Mouse (Mus musculus) ES-Bruce4 (cell line): Measurements from ENCODE around the gene Taar6. TPM values are rescaled to one million over a fixed set of nuclear protein-coding genes. Genes with fewer than 3 reads are reported as not detected.

Source experiments
- H3K27ac ChIP-seq: 2 replicates; pipeline ENCODE4 v1.5.1; 2012; ENCODE audit warnings: low read length, inconsistent platforms; ENCODE audit not compliant: insufficient read depth
- H3K27me3 ChIP-seq: 2 replicates; pipeline ENCODE4 v1.6.1; 2012; ENCODE audit warnings: mild to moderate bottlenecking, low read length, inconsistent platforms; ENCODE audit not compliant: control insufficient read depth, poor library complexity, insufficient read depth, severe bottlenecking
- H3K36me3 ChIP-seq: 2 replicates; pipeline ENCODE4 v1.6.1; 2012; ENCODE audit warnings: inconsistent platforms, mild to moderate bottlenecking, low read length, moderate library complexity; ENCODE audit not compliant: control insufficient read depth, poor library complexity, insufficient read depth, severe bottlenecking
- H3K4me1 ChIP-seq: one replicate; pipeline ENCODE4 v1.8.1; 2011; ENCODE audit warnings: low read length; ENCODE audit not compliant: control insufficient read depth, insufficient read depth
- H3K4me3 ChIP-seq: 2 replicates; pipeline ENCODE4 v1.5.1; 2011; ENCODE audit warnings: low read depth, mild to moderate bottlenecking, low read length
- H3K9ac ChIP-seq: 2 replicates; pipeline ENCODE4 v1.6.1; 2012; ENCODE audit warnings: low read depth, mild to moderate bottlenecking, inconsistent platforms; ENCODE audit not compliant: poor library complexity, severe bottlenecking
- H3K9me3 ChIP-seq: replicated peaks from 2 replicates; pipeline ENCODE4 v1.6.1; 2012; ENCODE audit warnings: mild to moderate bottlenecking, low read length, inconsistent platforms; ENCODE audit not compliant: control insufficient read depth, poor library complexity, insufficient read depth, severe bottlenecking
- CTCF ChIP-seq: IDR thresholded peaks from one replicate; pipeline ENCODE4 v1.8.1; 2011; ENCODE audit warnings: low read depth, low read length
- EP300 ChIP-seq: IDR thresholded peaks from 2 replicates; pipeline ENCODE4 v1.6.1; 2011; ENCODE audit warnings: low read depth, low read length; ENCODE audit not compliant: insufficient read depth
- POLR2A ChIP-seq: IDR thresholded peaks from one replicate; pipeline ENCODE4 v1.8.1; 2011; ENCODE audit warnings: low read length; ENCODE audit not compliant: insufficient read depth
- polyA plus RNA-seq: library from polyadenylated mRNA; stranded (reverse); fragments of >200 nt; gene quantifications from 2 replicates; pipeline ENCODE4 v1.2.4, GENCODE M21; 2011; ENCODE audit warnings: low read depth; ENCODE audit not compliant: missing spikeins, insufficient read depth, insufficient read length

Gene Taar6
- polyA plus RNA-seq, result not detected in 2 replicates

GRCm38 (mm10) chr10:23985546-23985945, at the start of gene Taar6:
Taar6 (minus strand) TSS chr10:23985646.
- Histone ChIP-seq H3K9me3 (no peaks in the 10 kb centered on the region; the same call in 1 of the 2 replicates), H3K9ac (no peak within 1 kb of the TSS), H3K4me1 (no peaks in the 10 kb centered on the region), H3K36me3 (no peaks in the 10 kb centered on the region), H3K4me3 (no peak within 1 kb of the TSS), H3K27ac (no peak within 1 kb of the TSS), H3K27me3 (no peaks in the 10 kb centered on the region)
- TF ChIP-seq CTCF, result no peak
- no peak for TF ChIP-seq EP300
- TF ChIP-seq POLR2A, result no peak

GRCm38 (mm10) chr10:24031347-24031746, 45.9 kb upstream of the Taar6 start:
- Histone ChIP-seq H3K27ac (no peak overlapping the region), H3K9ac (no peak overlapping the region), H3K36me3 (no peaks in the 10 kb centered on the region), H3K27me3 (no peaks in the 10 kb centered on the region), H3K4me1 (no peaks in the 10 kb centered on the region), H3K9me3 (no peaks in the 10 kb centered on the region), H3K4me3 (no peak overlapping the region)
- no peak for TF ChIP-seq EP300
- no peak for TF ChIP-seq POLR2A
- TF ChIP-seq CTCF, result no peak

- peaks cover 15% of the 10 kb centered on the region for H3K9me3 ChIP-seq
- no peaks in the 10 kb centered on the region for H3K36me3 ChIP-seq
- H3K27me3 ChIP-seq, result no peaks in the 10 kb centered on the region
- no peak for TF ChIP-seq POLR2A
- no peak for TF ChIP-seq EP300
- no peak for TF ChIP-seq CTCF
- no peak within 1 kb of the TSS for H3K27ac ChIP-seq
- H3K9ac ChIP-seq, result no peak within 1 kb of the TSS
- H3K4me3 ChIP-seq, result no peak within 1 kb of the TSS
- no peaks in the 10 kb centered on the region for H3K4me1 ChIP-seq
These were observed 41.5 kb upstream of the Taar6 start, which contains the start of gene Taar7d for GRCm38 (mm10) chr10:24026922-24027321. Taar7d (plus strand) TSS chr10:24027222.

GRCm38 (mm10) chr10:24008143-24008542, 22.7 kb upstream of the Taar6 start:
- no peak for TF ChIP-seq CTCF
- TF ChIP-seq EP300, result no peak
- no peak for TF ChIP-seq POLR2A
- H3K9ac ChIP-seq, result no peak overlapping the region
- H3K36me3 ChIP-seq, result no peaks in the 10 kb centered on the region
- H3K27me3 ChIP-seq, result no peaks in the 10 kb centered on the region
- H3K27ac ChIP-seq, result no peak overlapping the region
- no peaks in the 10 kb centered on the region for H3K4me1 ChIP-seq
- H3K9me3 ChIP-seq, result no peaks in the 10 kb centered on the region
- H3K4me3 ChIP-seq, result no peak overlapping the region

- Histone ChIP-seq H3K4me3 (no peak overlapping the region), H3K27me3 (no peaks in the 10 kb centered on the region), H3K9me3 (no peaks in the 10 kb centered on the region), H3K9ac (no peak overlapping the region), H3K4me1 (no peaks in the 10 kb centered on the region), H3K36me3 (no peaks in the 10 kb centered on the region), H3K27ac (no peak overlapping the region)
- TF ChIP-seq EP300 (no peak), CTCF (no peak), POLR2A (no peak)
These were observed 21.6 kb upstream of the Taar6 start for GRCm38 (mm10) chr10:24007034-24007433.

GRCm38 (mm10) chr10:24006442-24006841, 21.0 kb upstream of the Taar6 start:
- no peaks in the 10 kb centered on the region for H3K4me1 ChIP-seq
- no peak overlapping the region for H3K4me3 ChIP-seq
- no peak overlapping the region for H3K9ac ChIP-seq
- H3K27ac ChIP-seq, result no peak overlapping the region
- H3K9me3 ChIP-seq, result no peaks in the 10 kb centered on the region
- TF ChIP-seq EP300 (no peak), POLR2A (no peak), CTCF (no peak)
- no peaks in the 10 kb centered on the region for H3K36me3 ChIP-seq
- H3K27me3 ChIP-seq, result no peaks in the 10 kb centered on the region
